Mouse (Mus musculus): ENCODE measurements at regions not wholly inside any gene's neighbourhood (a gene's known extent, or its start where the extent isn't known, plus 50 kb on each side); places are given as distances from the start of the nearest gene placed in this dataset.

- H3K4me2 ChIP-seq: no peak overlapping the region
- 73% methylated on average over 4 of the region's 4 CpGs for WGBS
- H3K27me3 ChIP-seq (replicated peaks): no peaks in the 10 kb centered on the region
- no peak overlapping the region for H3K4me3 ChIP-seq
- H3K9me3 ChIP-seq: no peaks in the 10 kb centered on the region
- no peak for ATAC-seq (ENCODE audit: extremely low read depth, insufficient number of reproducible peaks, low FRiP score, low TSS enrichment)
- no peak overlapping the region for H3K27ac ChIP-seq (replicated peaks)
- no peak overlapping the region for H3K9ac ChIP-seq
- no peaks in the 10 kb centered on the region for H3K4me1 ChIP-seq
- no peaks in the 10 kb centered on the region for H3K36me3 ChIP-seq
Measured at GRCm38 (mm10) chr4:127442001-127442400, 84.0 kb upstream of the Gjb5 start.

DNA sequence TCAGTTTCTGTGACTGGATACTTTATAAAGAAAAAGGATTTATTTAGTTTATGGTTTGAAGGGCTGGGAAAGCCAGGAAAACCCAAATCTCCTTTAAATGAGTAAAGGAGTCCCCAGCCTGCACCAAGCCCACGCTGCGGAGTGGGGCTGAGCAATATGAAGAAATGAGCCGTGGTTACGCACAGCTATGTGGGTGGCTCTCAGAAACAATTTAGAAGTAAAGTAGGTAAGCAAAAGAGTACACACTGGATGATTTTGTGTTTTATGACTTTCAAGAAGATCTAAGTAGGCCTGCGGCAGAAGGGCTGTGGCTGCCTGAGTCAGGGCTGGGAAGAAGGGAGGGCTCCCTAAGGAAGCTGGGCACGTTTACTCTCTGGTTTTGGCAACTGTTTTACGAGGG lies 82.6 kb upstream of the Gjb5 start:
- H3K4me3 ChIP-seq: no peak overlapping the region
- 77% methylated on average over 7 of the region's 7 CpGs for WGBS
- no peak overlapping the region for H3K27ac ChIP-seq (replicated peaks)
- H3K36me3 ChIP-seq: no peaks in the 10 kb centered on the region
- no peaks in the 10 kb centered on the region for H3K9me3 ChIP-seq
- H3K27me3 ChIP-seq (replicated peaks): 0 out of 2 replicates have a peak, but pooled peaks cover under 1% of the 10 kb centered on the region
- no peak for ATAC-seq (ENCODE audit: extremely low read depth, insufficient number of reproducible peaks, low FRiP score, low TSS enrichment)
- H3K9ac ChIP-seq: no peak overlapping the region
- H3K4me2 ChIP-seq: no peak overlapping the region
- no peaks in the 10 kb centered on the region for H3K4me1 ChIP-seq

GRCm38 (mm10) chr4:127435076-127435475 lies 77.1 kb upstream of the Gjb5 start:
- Histone ChIP-seq H3K36me3 (no peaks in the 10 kb centered on the region), H3K9me3 (no peaks in the 10 kb centered on the region), H3K27ac (replicated peaks) (no peak overlapping the region), H3K4me2 (peak overlapping the region; percentile 59), H3K4me1 (no peaks in the 10 kb centered on the region), H3K4me3 (peak overlapping the region; percentile 32), H3K9ac (no peak overlapping the region), H3K27me3 (replicated peaks) (0 out of 2 replicates have a peak, but pooled peaks cover 9% of the 10 kb centered on the region)
- WGBS: 14% methylated on average over 8 of the region's 8 CpGs
- ATAC-seq (ENCODE audit: extremely low read depth, insufficient number of reproducible peaks, low FRiP score, low TSS enrichment): no peak

DNA sequence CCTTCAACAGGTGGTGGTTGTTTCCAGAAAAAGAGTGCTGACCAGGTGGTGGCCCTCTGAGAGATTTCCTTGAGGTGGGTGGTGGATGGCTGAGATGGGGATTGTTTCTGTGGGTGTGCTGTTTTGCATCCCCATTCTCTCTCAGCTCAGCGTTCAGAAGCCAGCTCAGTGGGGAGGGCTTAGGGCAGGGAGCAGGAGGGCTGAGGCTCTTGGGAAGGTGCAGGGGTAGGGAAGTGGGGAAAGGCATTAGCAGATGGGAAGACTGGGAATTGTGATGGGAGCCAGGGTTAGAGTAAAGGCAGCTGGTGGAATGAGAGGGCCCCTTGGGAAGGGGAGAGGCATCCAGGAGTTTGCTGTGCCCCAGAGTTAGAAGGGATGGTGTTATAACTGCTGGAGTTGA lies 72.3 kb upstream of the Gjb5 start:
- Histone ChIP-seq H3K4me2 (no peak overlapping the region), H3K27ac (replicated peaks) (no peak overlapping the region)

GRCm38 (mm10) chr4:127429748-127430147 lies 71.8 kb upstream of the Gjb5 start:
- 0 out of 2 replicates have a peak, but pooled peaks cover 5% of the 10 kb centered on the region for H3K27me3 ChIP-seq (replicated peaks)
- H3K4me1 ChIP-seq: 0 out of 2 replicates have a peak, but pooled peaks cover 4% of the 10 kb centered on the region
- no peak overlapping the region for H3K4me3 ChIP-seq
- H3K9ac ChIP-seq: no peak overlapping the region
- no peaks in the 10 kb centered on the region for H3K9me3 ChIP-seq
- 58% methylated on average over 1 of the region's 1 CpGs for WGBS
- H3K36me3 ChIP-seq: no peaks in the 10 kb centered on the region
- no peak for ATAC-seq (ENCODE audit: extremely low read depth, insufficient number of reproducible peaks, low FRiP score, low TSS enrichment)
- H3K27ac ChIP-seq (replicated peaks): no peak overlapping the region
- H3K4me2 ChIP-seq: no peak overlapping the region

More for the DNA sequence above, 72.3 kb upstream of the Gjb5 start:
- ATAC-seq (ENCODE audit: extremely low read depth, insufficient number of reproducible peaks, low FRiP score, low TSS enrichment): no peak
- Histone ChIP-seq H3K9ac (no peak overlapping the region), H3K4me3 (no peak overlapping the region), H3K36me3 (no peaks in the 10 kb centered on the region), H3K9me3 (no peaks in the 10 kb centered on the region), H3K4me1 (0 out of 2 replicates have a peak, but pooled peaks cover 4% of the 10 kb centered on the region), H3K27me3 (replicated peaks) (0 out of 2 replicates have a peak, but pooled peaks cover 5% of the 10 kb centered on the region)
- 5% methylated on average over 1 of the region's 1 CpGs for WGBS

DNA sequence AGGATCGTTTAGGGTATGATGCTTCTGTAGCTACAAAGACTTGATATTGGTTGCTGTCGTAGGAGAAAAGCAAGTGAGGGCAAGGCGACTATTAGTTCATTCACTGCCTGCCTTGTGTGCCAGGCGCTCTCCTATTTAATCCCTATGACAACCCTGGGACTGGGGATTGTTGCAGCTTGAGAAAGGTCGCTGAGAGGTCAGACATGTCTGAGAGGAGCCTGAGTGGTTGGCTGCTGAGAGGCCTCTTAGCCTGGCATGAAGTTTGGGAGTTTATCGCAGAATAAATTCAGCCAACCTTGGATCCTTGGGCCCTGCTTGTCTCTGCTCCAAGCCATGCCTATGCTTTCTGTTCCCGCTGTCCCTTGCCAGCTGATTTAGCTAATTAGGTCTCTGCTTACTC lies 65.9 kb upstream of the Gjb5 start:
- no peak; the same call in 1 of the 2 replicates for ATAC-seq (ENCODE audit: extremely low read depth, insufficient number of reproducible peaks, low FRiP score, low TSS enrichment)
- 49% methylated on average over 7 of the region's 7 CpGs for WGBS
- peaks cover 31% of the 10 kb centered on the region for H3K4me1 ChIP-seq
- peak overlapping the region; percentile 49 for H3K27ac ChIP-seq (replicated peaks)
- 0 out of 2 replicates have a peak, but pooled peaks cover 2% of the 10 kb centered on the region for H3K27me3 ChIP-seq (replicated peaks)
- H3K4me3 ChIP-seq: no peak overlapping the region
- no peaks in the 10 kb centered on the region for H3K9me3 ChIP-seq
- no peaks in the 10 kb centered on the region for H3K36me3 ChIP-seq
- H3K9ac ChIP-seq: no peak overlapping the region
- H3K4me2 ChIP-seq: 0 out of 2 replicates have a peak overlapping the region, but pooled peaks have one; percentile 10

GRCm38 (mm10) chr4:127421927-127422450 lies 64.0 kb upstream of the Gjb5 start:
- Histone ChIP-seq H3K4me1 (peaks cover 36% of the 10 kb centered on the region), H3K27me3 (replicated peaks) (peaks cover 2% of the 10 kb centered on the region; the same call in 1 of the 2 replicates), H3K27ac (replicated peaks) (no peak overlapping the region), H3K36me3 (no peaks in the 10 kb centered on the region), H3K9ac (no peak overlapping the region), H3K4me2 (no peak overlapping the region), H3K4me3 (no peak overlapping the region), H3K9me3 (no peaks in the 10 kb centered on the region)
- no peak for ATAC-seq (ENCODE audit: extremely low read depth, insufficient number of reproducible peaks, low FRiP score, low TSS enrichment)
- 84% methylated on average over 6 of the region's 6 CpGs for WGBS

DNA sequence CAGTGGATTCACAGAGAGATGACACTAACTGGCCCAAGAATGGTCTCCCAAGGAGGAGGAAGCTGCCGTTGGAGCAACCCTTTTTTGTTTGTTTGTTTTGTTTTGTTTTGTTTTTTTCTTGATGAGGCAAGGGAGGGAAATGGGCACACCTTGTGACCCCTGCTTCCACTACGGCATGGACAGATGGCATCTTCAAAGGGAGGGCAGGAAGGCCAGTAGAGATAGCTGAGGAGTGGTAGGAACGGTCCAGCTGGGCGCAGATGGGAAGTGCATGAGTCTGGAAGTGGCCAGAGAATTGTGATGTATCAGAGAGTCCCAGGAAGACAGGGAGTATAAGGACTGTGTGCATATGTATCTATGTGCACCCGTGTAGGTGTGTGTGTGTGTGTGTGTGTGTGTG lies 63.1 kb upstream of the Gjb5 start:
- Histone ChIP-seq H3K4me1 (peaks cover 42% of the 10 kb centered on the region), H3K27ac (replicated peaks) (no peak overlapping the region), H3K9me3 (no peaks in the 10 kb centered on the region), H3K27me3 (replicated peaks) (peaks cover 2% of the 10 kb centered on the region; the same call in 1 of the 2 replicates), H3K4me3 (no peak overlapping the region), H3K36me3 (no peaks in the 10 kb centered on the region), H3K9ac (no peak overlapping the region), H3K4me2 (no peak overlapping the region)
- no peak for ATAC-seq (ENCODE audit: extremely low read depth, insufficient number of reproducible peaks, low FRiP score, low TSS enrichment)
- WGBS: 69% methylated on average over 5 of the region's 5 CpGs

DNA sequence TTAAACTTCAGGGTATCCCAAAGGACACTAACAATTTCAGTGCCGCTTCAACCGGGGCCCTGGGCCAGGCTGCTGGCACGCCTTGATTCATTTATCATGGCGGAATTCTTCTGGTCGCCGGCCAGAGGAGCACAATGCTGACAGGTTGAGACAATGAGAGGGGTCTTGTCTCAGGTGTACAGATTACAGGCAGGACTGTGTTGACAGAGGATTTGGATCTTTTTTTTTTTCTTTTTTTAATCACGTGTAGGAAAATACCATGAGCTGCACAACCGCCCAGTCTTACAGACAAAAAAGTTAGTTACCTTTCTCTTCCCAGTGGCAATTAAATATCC lies 61.8 kb upstream of the Gjb5 start:
- Histone ChIP-seq H3K27me3 (replicated peaks) (peaks cover 2% of the 10 kb centered on the region; the same call in 1 of the 2 replicates), H3K4me1 (peaks cover 39% of the 10 kb centered on the region), H3K4me2 (peak overlapping the region; percentile 37), H3K36me3 (no peaks in the 10 kb centered on the region), H3K9me3 (no peaks in the 10 kb centered on the region), H3K27ac (replicated peaks) (peak overlapping the region; percentile 54; the same call in 1 of the 2 replicates), H3K9ac (peak overlapping the region; percentile 33; the same call in 1 of the 2 replicates), H3K4me3 (0 out of 2 replicates have a peak overlapping the region, but pooled peaks have one; percentile 6)
- 35% methylated on average over 8 of the region's 8 CpGs for WGBS
- ATAC-seq (ENCODE audit: extremely low read depth, insufficient number of reproducible peaks, low FRiP score, low TSS enrichment): no peak

DNA sequence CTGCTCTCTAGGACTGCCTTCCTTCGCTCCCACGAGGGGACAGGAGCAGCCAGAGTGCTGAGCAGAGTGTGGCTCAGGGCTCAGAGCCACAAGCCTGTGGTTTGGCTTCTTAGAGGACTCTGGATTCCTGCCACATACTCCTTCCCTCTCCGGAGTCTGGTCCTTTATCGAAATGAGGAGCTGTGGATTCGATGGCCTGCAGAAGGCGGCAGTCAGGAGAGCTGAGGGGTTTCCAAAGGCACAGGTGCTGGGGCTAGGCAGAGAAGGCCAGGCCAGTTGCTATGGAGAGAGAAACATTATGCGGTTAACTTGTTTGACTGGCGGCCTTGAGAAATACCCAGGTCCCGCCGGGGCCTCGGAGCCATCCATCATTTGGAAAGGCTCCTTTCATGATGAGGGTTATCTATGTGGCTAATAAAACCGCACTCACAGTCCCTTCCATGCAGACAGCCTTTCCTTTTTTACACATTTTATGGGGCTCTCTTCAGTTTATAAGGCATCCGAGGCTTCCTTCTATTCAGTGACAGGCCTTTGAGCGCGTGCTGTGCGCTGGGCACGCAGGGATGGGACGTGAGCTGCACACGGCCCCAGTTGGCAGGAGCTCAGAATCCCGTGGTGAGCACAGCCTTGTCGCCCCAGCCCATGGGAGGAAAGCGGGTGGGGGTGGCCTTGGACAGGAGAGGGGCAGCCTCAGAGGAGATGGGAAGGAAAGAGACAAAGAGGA lies 61.2 kb upstream of the Gjb5 start:
- no peaks in the 10 kb centered on the region for H3K9me3 ChIP-seq
- WGBS: 28% methylated on average over 22 of the region's 22 CpGs
- H3K9ac ChIP-seq: peak overlapping the region; percentile 33; the same call in 1 of the 2 replicates
- H3K27ac ChIP-seq (replicated peaks): peak overlapping the region; percentile 54; the same call in 1 of the 2 replicates
- peaks cover 35% of the 10 kb centered on the region for H3K4me1 ChIP-seq
- H3K27me3 ChIP-seq (replicated peaks): peaks cover 2% of the 10 kb centered on the region; the same call in 1 of the 2 replicates
- peak overlapping the region; percentile 37 for H3K4me2 ChIP-seq
- H3K4me3 ChIP-seq: 0 out of 2 replicates have a peak overlapping the region, but pooled peaks have one; percentile 6
- no peaks in the 10 kb centered on the region for H3K36me3 ChIP-seq
- ATAC-seq (ENCODE audit: extremely low read depth, insufficient number of reproducible peaks, low FRiP score, low TSS enrichment): 0 out of 2 replicates have a peak, but pooled peaks have one; percentile 39

- H3K27ac ChIP-seq (replicated peaks): 0 out of 2 replicates have a peak overlapping the region, but pooled peaks have one; percentile 1
- H3K36me3 ChIP-seq: no peaks in the 10 kb centered on the region
- H3K4me1 ChIP-seq: peaks cover 25% of the 10 kb centered on the region
- ATAC-seq (ENCODE audit: extremely low read depth, insufficient number of reproducible peaks, low FRiP score, low TSS enrichment): no peak
- no peak overlapping the region for H3K4me3 ChIP-seq
- H3K27me3 ChIP-seq (replicated peaks): peaks cover 2% of the 10 kb centered on the region; the same call in 1 of the 2 replicates
- peak overlapping the region; percentile 27; the same call in 1 of the 2 replicates for H3K4me2 ChIP-seq
- H3K9ac ChIP-seq: no peak overlapping the region
- WGBS: 41% methylated on average over 7 of the region's 7 CpGs
- no peaks in the 10 kb centered on the region for H3K9me3 ChIP-seq
Measured at GRCm38 (mm10) chr4:127416906-127417305, 58.9 kb upstream of the Gjb5 start.

Data from heart, embryonic 13.5 days (tissue).